Mouse (Mus musculus) MEL (cell line): ENCODE measurements around the gene Gm20431. TPM values are rescaled to one million over a fixed set of nuclear protein-coding genes. Genes with fewer than 3 reads are reported as not detected.

ENCODE experiments used
- DNase-seq: peaks from one replicate; pipeline ENCODE4 v3.0.0; 2011; ENCODE audit warnings: low read depth, low spot score
- H3K27ac ChIP-seq: 2 replicates; pipeline ENCODE4 v1.5.1; 2012; ENCODE audit warnings: low read depth, mild to moderate bottlenecking, control low read depth, low read length, moderate library complexity; ENCODE audit not compliant: control insufficient read depth
- H3K27me3 ChIP-seq, 2 experiments: fragments of 150-350 bp in 1 of 2; sonication (generic) in 1 of 2; 2 replicates each; pipeline ENCODE4 v1.6.1; 2012; ENCODE audit warnings: low read length in 2 of 2, mild to moderate bottlenecking in 2 of 2, improper control_type of control experiment in 1 of 2, moderate library complexity in 1 of 2; ENCODE audit not compliant: insufficient read depth in 2 of 2, control insufficient read depth in 1 of 2
- H3K36me3 ChIP-seq, 2 experiments: 2 replicates each; pipeline ENCODE4 v1.6.1; 2012 to 2014; ENCODE audit warnings: low read length in 2 of 2, improper control_type of control experiment in 1 of 2, inconsistent platforms in 1 of 2, mild to moderate bottlenecking in 1 of 2; ENCODE audit not compliant: insufficient read depth in 2 of 2, control insufficient read depth in 1 of 2
- H3K4me1 ChIP-seq, 2 experiments: fragments of 150-350 bp in 1 of 2; sonication (generic) in 1 of 2; 2 replicates each; pipeline ENCODE4 v1.6.1; 2012; ENCODE audit warnings: low read length in 2 of 2, improper control_type of control experiment in 1 of 2, mild to moderate bottlenecking in 1 of 2; ENCODE audit not compliant: insufficient read depth in 2 of 2, control insufficient read depth in 1 of 2
- H3K4me3 ChIP-seq, 2 experiments: fragments of 150-350 bp in 1 of 2; sonication (generic) in 1 of 2; 2 replicates each; pipeline ENCODE4 v1.5.1; 2012; ENCODE audit warnings: low read depth in 2 of 2, low read length in 2 of 2, mild to moderate bottlenecking in 2 of 2, moderate library complexity in 2 of 2, control low read depth in 1 of 2, improper control_type of control experiment in 1 of 2; ENCODE audit not compliant: control insufficient read depth in 1 of 2, insufficient read depth in 1 of 2
- H3K79me2 ChIP-seq: 2 replicates; pipeline ENCODE4 v1.6.1; 2012; ENCODE audit warnings: mild to moderate bottlenecking, low read length, moderate library complexity; ENCODE audit not compliant: control insufficient read depth, poor library complexity, insufficient read depth
- H3K9ac ChIP-seq: 2 replicates; pipeline ENCODE4 v1.6.1; 2012; ENCODE audit warnings: low read depth, mild to moderate bottlenecking, control low read depth, low read length, moderate library complexity; ENCODE audit not compliant: control insufficient read depth, poor library complexity, severe bottlenecking
- H3K9me3 ChIP-seq: fragments of 150-350 bp; sonication (generic); replicated peaks from 2 replicates; pipeline ENCODE4 v1.6.1; 2012; ENCODE audit warnings: mild to moderate bottlenecking, low read length, improper control_type of control experiment, moderate library complexity; ENCODE audit not compliant: insufficient read depth
- BHLHE40 ChIP-seq: IDR thresholded peaks from 2 replicates; pipeline ENCODE4 v1.6.1; 2012; ENCODE audit warnings: low read depth, mild to moderate bottlenecking, inconsistent platforms, low read length, improper control_type of control experiment, borderline replicate concordance
- CHD1 ChIP-seq: IDR thresholded peaks from 2 replicates; pipeline ENCODE4 v1.6.1; 2012; ENCODE audit warnings: low read depth, mild to moderate bottlenecking, inconsistent platforms, low read length, improper control_type of control experiment
- CHD2 ChIP-seq: IDR thresholded peaks from 2 replicates; pipeline ENCODE4 v1.6.1; 2011; ENCODE audit warnings: low read length, improper control_type of control experiment
- CTCF ChIP-seq, 3 experiments: IDR thresholded peaks in 2 of 3; conservative IDR thresholded peaks in 1 of 3; 2 replicates each; pipeline ENCODE4 v1.5.1; 2011 to 2012; ENCODE audit warnings: low read length in 3 of 3, low read depth in 2 of 3, mild to moderate bottlenecking in 2 of 3, improper control_type of control experiment in 1 of 3, inconsistent platforms in 1 of 3, mixed read lengths in 1 of 3, moderate library complexity in 1 of 3; ENCODE audit not compliant: control insufficient read depth in 1 of 3, insufficient read depth in 1 of 3, poor library complexity in 1 of 3, severe bottlenecking in 1 of 3
- E2F4 ChIP-seq: IDR thresholded peaks from 2 replicates; pipeline ENCODE4 v1.6.1; 2011; ENCODE audit warnings: low read depth, low read length, improper control_type of control experiment, borderline replicate concordance
- EP300 ChIP-seq, 2 experiments: IDR thresholded peaks; 2 replicates each; pipeline ENCODE4 v1.6.1; 2011; ENCODE audit warnings: improper control_type of control experiment in 2 of 2, low read length in 2 of 2, low read depth in 1 of 2, mild to moderate bottlenecking in 1 of 2
- ETS1 ChIP-seq: IDR thresholded peaks from 2 replicates; pipeline ENCODE4 v1.6.1; 2012; ENCODE audit warnings: low read depth, mild to moderate bottlenecking, inconsistent platforms, low read length, improper control_type of control experiment, moderate library complexity
- GABPA ChIP-seq: IDR thresholded peaks from 2 replicates; pipeline ENCODE4 v1.6.1; 2012; ENCODE audit warnings: low read depth, mild to moderate bottlenecking, inconsistent platforms, low read length, improper control_type of control experiment, moderate library complexity
- GATA1 ChIP-seq: IDR thresholded peaks from 2 replicates; pipeline ENCODE4 v1.6.1; 2011; ENCODE audit warnings: low read depth, low read length, improper control_type of control experiment
- HCFC1 ChIP-seq: IDR thresholded peaks from 2 replicates; pipeline ENCODE4 v1.6.1; 2012; ENCODE audit warnings: low read depth, mild to moderate bottlenecking, inconsistent platforms, low read length, improper control_type of control experiment, moderate library complexity
- JUND ChIP-seq: IDR thresholded peaks from 2 replicates; pipeline ENCODE4 v1.6.1; 2011; ENCODE audit warnings: low read depth, mild to moderate bottlenecking, improper control_type of control experiment, low read length
- KAT2A ChIP-seq: conservative IDR thresholded peaks from 2 replicates; pipeline ENCODE4 v1.6.1; 2012; ENCODE audit warnings: low read depth, low read length, improper control_type of control experiment, inconsistent platforms
- MAFK ChIP-seq: IDR thresholded peaks from 2 replicates; pipeline ENCODE4 v1.6.1; 2011; ENCODE audit warnings: low read depth, mild to moderate bottlenecking, low read length, improper control_type of control experiment, borderline replicate concordance
- MAX ChIP-seq: IDR thresholded peaks from 2 replicates; pipeline ENCODE4 v1.6.1; 2011; ENCODE audit warnings: low read length, improper control_type of control experiment
- MAZ ChIP-seq: IDR thresholded peaks from 2 replicates; pipeline ENCODE4 v1.6.1; 2012; ENCODE audit warnings: low read depth, mild to moderate bottlenecking, inconsistent platforms, low read length, improper control_type of control experiment
- MEF2A ChIP-seq: IDR thresholded peaks from 2 replicates; pipeline ENCODE4 v1.6.1; 2014; ENCODE audit warnings: low read depth, mild to moderate bottlenecking, inconsistent platforms, low read length, improper control_type of control experiment; ENCODE audit not compliant: poor library complexity, insufficient replicate concordance, severe bottlenecking; ENCODE audit errors: extremely low read depth
- MXI1 ChIP-seq: IDR thresholded peaks from 2 replicates; pipeline ENCODE4 v1.6.1; 2011; ENCODE audit warnings: mild to moderate bottlenecking, low read depth, low read length, improper control_type of control experiment
- MYB ChIP-seq: IDR thresholded peaks from 2 replicates; pipeline ENCODE4 v1.6.1; 2011; ENCODE audit warnings: mild to moderate bottlenecking, low read depth, low read length, improper control_type of control experiment
- MYC ChIP-seq: IDR thresholded peaks from 2 replicates; pipeline ENCODE4 v1.6.1; 2011; ENCODE audit warnings: low read depth, mild to moderate bottlenecking, low read length, improper control_type of control experiment, moderate library complexity
- NELFE ChIP-seq: IDR thresholded peaks from 2 replicates; pipeline ENCODE4 v1.6.1; 2011; ENCODE audit warnings: low read depth, low read length, improper control_type of control experiment
- NRF1 ChIP-seq: IDR thresholded peaks from 2 replicates; pipeline ENCODE4 v1.6.1; 2014; ENCODE audit warnings: low read depth, mild to moderate bottlenecking, inconsistent platforms, low read length, improper control_type of control experiment, moderate library complexity; ENCODE audit not compliant: poor library complexity, insufficient read depth, severe bottlenecking
- POLR2A ChIP-seq, 2 experiments: IDR thresholded peaks; 2 replicates each; pipeline ENCODE4 v1.6.1; 2011 to 2012; ENCODE audit warnings: low read length in 2 of 2, mild to moderate bottlenecking in 2 of 2, control low read depth in 1 of 2, improper control_type of control experiment in 1 of 2, low read depth in 1 of 2, moderate library complexity in 1 of 2; ENCODE audit not compliant: control insufficient read depth in 1 of 2, insufficient read depth in 1 of 2, poor library complexity in 1 of 2
- POLR2AphosphoS2 ChIP-seq: IDR thresholded peaks from 2 replicates; pipeline ENCODE4 v1.6.1; 2011; ENCODE audit warnings: low read length, improper control_type of control experiment
- POLR2AphosphoS5 ChIP-seq: IDR thresholded peaks from 2 replicates; pipeline ENCODE4 v1.6.1; 2012; ENCODE audit warnings: low read depth, borderline replicate concordance, mild to moderate bottlenecking, inconsistent platforms, low read length, moderate library complexity, mixed read lengths
- RAD21 ChIP-seq: IDR thresholded peaks from 2 replicates; pipeline ENCODE4 v1.6.1; 2011; ENCODE audit warnings: mild to moderate bottlenecking, low read depth, low read length, improper control_type of control experiment
- RCOR1 ChIP-seq: IDR thresholded peaks from 2 replicates; pipeline ENCODE4 v1.6.1; 2012; ENCODE audit warnings: low read depth, mild to moderate bottlenecking, inconsistent platforms, low read length, improper control_type of control experiment
- SIN3A ChIP-seq: IDR thresholded peaks from 2 replicates; pipeline ENCODE4 v1.6.1; 2012; ENCODE audit warnings: low read length, improper control_type of control experiment, inconsistent platforms
- SMC3 ChIP-seq: IDR thresholded peaks from 2 replicates; pipeline ENCODE4 v1.6.1; 2011; ENCODE audit warnings: low read depth, low read length, improper control_type of control experiment
- TAL1 ChIP-seq: IDR thresholded peaks from 2 replicates; pipeline ENCODE4 v1.6.1; 2012; ENCODE audit warnings: mild to moderate bottlenecking, inconsistent platforms, low read length, moderate library complexity, mixed read lengths
- TBP ChIP-seq: IDR thresholded peaks from 2 replicates; pipeline ENCODE4 v1.8.0; 2011; ENCODE audit warnings: low read depth, low read length, improper control_type of control experiment
- TCF12 ChIP-seq: IDR thresholded peaks from 2 replicates; pipeline ENCODE4 v1.6.1; 2014; ENCODE audit warnings: low read depth, mild to moderate bottlenecking, inconsistent platforms, low read length, improper control_type of control experiment, moderate library complexity
- UBTF ChIP-seq: IDR thresholded peaks from 2 replicates; pipeline ENCODE4 v1.6.1; 2012; ENCODE audit warnings: low read depth, mild to moderate bottlenecking, inconsistent platforms, low read length, improper control_type of control experiment, moderate library complexity, borderline replicate concordance; ENCODE audit not compliant: insufficient read depth
- USF1 ChIP-seq: IDR thresholded peaks from 2 replicates; pipeline ENCODE4 v1.6.1; 2014; ENCODE audit warnings: low read depth, mild to moderate bottlenecking, inconsistent platforms, low read length, improper control_type of control experiment, moderate library complexity
- USF2 ChIP-seq, 2 experiments: IDR thresholded peaks; 2 replicates each; pipeline ENCODE4 v1.6.1; 2011 to 2012; ENCODE audit warnings: improper control_type of control experiment in 2 of 2, low read length in 2 of 2, borderline replicate concordance in 1 of 2, inconsistent platforms in 1 of 2, low read depth in 1 of 2, mild to moderate bottlenecking in 1 of 2; ENCODE audit not compliant: insufficient read depth in 1 of 2
- ZC3H11A ChIP-seq: IDR thresholded peaks from 2 replicates; pipeline ENCODE4 v1.6.1; 2012; ENCODE audit warnings: low read depth, mild to moderate bottlenecking, inconsistent platforms, low read length, improper control_type of control experiment
- ZKSCAN1 ChIP-seq: IDR thresholded peaks from 2 replicates; pipeline ENCODE4 v1.6.1; 2012; ENCODE audit warnings: low read depth, mild to moderate bottlenecking, inconsistent platforms, low read length, improper control_type of control experiment, moderate library complexity
- ZMIZ1 ChIP-seq: IDR thresholded peaks from 2 replicates; pipeline ENCODE4 v1.6.1; 2012; ENCODE audit warnings: low read depth, mild to moderate bottlenecking, inconsistent platforms, low read length, improper control_type of control experiment, moderate library complexity
- ZNF384 ChIP-seq: IDR thresholded peaks from 2 replicates; pipeline ENCODE4 v1.6.1; 2012; ENCODE audit warnings: low read depth, mild to moderate bottlenecking, inconsistent platforms, low read length, improper control_type of control experiment
- polyA plus RNA-seq, 2 experiments: library from polyadenylated mRNA; stranded (reverse) in 1 of 2; unstranded in 1 of 2; fragments of >175 nt in 1 of 2; fragments of >200 nt in 1 of 2; gene quantifications; 2 replicates each; pipeline versions ENCODE4 v1.2.1 to v1.2.4; 2012; ENCODE audit warnings: low replicate concordance in 2 of 2, low read depth in 1 of 2; ENCODE audit not compliant: insufficient read length in 2 of 2, insufficient read depth in 1 of 2, missing spikeins in 1 of 2
- total RNA-seq: library from RNA; depleted of rRNA; stranded (reverse); fragments of 300-350 nt; gene quantifications from 2 replicates; pipeline ENCODE4 v1.2.3, GENCODE M21; 2012

Gene Gm20431
- total and polyA plus RNA-seq, 3 experiments = 5.9 to 8.1 TPM; not detected in 1

DNA sequence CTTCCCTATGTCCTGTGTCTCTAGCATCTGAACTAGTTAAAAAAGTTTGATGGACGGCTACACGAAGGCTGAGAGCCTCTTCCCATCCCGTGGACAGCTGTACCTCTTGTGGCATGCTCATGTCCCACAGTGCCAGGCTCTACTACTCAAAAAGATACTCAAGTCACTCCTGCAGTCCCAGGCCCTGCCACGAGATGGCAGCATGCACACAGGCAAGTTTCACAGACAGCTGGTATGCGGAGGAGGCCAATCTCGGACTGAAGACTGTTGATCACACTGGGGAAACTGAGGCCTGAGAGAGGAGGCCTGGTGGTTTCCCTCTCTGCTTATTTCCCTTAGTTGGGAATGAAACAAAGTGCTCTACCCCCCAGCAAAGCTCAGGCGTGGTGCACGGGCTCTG lies 23.8 kb upstream of the Gm20431 start:
- H3K9me3 ChIP-seq = no peaks in the 10 kb centered on the region
- no peak overlapping the region for H3K9ac ChIP-seq
- H3K4me1 ChIP-seq = peaks cover 5 to 25% of the 10 kb centered on the region in 2 experiments
- no peaks in the 10 kb centered on the region for H3K27me3 ChIP-seq
- H3K4me3 ChIP-seq = no peak overlapping the region
- peak; percentile 92 for DNase-seq
- H3K27ac ChIP-seq = no peak overlapping the region
- peaks cover 13% of the 10 kb centered on the region for H3K79me2 ChIP-seq
- peaks cover 0 to 12% of the 10 kb centered on the region in 2 experiments; a peak in 2 of 4 replicates for H3K36me3 ChIP-seq
- no peak for TF ChIP-seq MAX
- TF ChIP-seq TBP = no peak
- peak; percentile 96 for TF ChIP-seq ZC3H11A
- TF ChIP-seq USF2 (IDR thresholded peaks at IDR 0.05; ENCODE audit: borderline replicate concordance in 1 of 2, insufficient read depth in 1 of 2, low read depth in 1 of 2, low read length in 2 of 2) = no peak
- no peak for TF ChIP-seq NELFE
- TF ChIP-seq KAT2A = no peak
- TF ChIP-seq MYB = no peak
- no peak for TF ChIP-seq TAL1
- peak; percentile 98 for TF ChIP-seq SMC3
- TF ChIP-seq MAZ = peak; percentile 53; the same call in 1 of the 2 replicates
- TF ChIP-seq CTCF (IDR thresholded peaks at IDR 0.05 in 2 of 3, conservative IDR thresholded peaks at IDR 0.05 in 1 of 3; ENCODE audit: control insufficient read depth in 1 of 3, insufficient read depth in 1 of 3, low read depth in 2 of 3, low read length in 3 of 3, poor library complexity in 1 of 3, severe bottlenecking in 1 of 3) = peak; percentile 98 to 99 (median 98)
- TF ChIP-seq RCOR1 = no peak
- no peak for TF ChIP-seq MXI1
- TF ChIP-seq JUND = no peak
- no peak for TF ChIP-seq E2F4
- TF ChIP-seq ZMIZ1 = no peak
- no peak for TF ChIP-seq EP300 (IDR thresholded peaks at IDR 0.05; ENCODE audit: low read depth in 1 of 2, low read length in 2 of 2)
- TF ChIP-seq GABPA = no peak
- 0 out of 2 replicates have a peak, but pooled peaks have one; percentile 33 for TF ChIP-seq HCFC1
- TF ChIP-seq POLR2AphosphoS2 = 0 out of 2 replicates have a peak, but pooled peaks have one; percentile 1
- TF ChIP-seq MYC = 0 out of 2 replicates have a peak, but pooled peaks have one; percentile 24
- no peak for TF ChIP-seq CHD1
- 0 out of 2 replicates have a peak, but pooled peaks have one; percentile 21 for TF ChIP-seq NRF1
- TF ChIP-seq GATA1 = no peak
- TF ChIP-seq BHLHE40 = no peak
- TF ChIP-seq MAFK = no peak
- TF ChIP-seq MEF2A = no peak
- no peak for TF ChIP-seq UBTF
- no peak for TF ChIP-seq ZNF384
- TF ChIP-seq ZKSCAN1 = no peak
- TF ChIP-seq USF1 = no peak
- no peak for TF ChIP-seq POLR2A (IDR thresholded peaks at IDR 0.05; ENCODE audit: control insufficient read depth in 1 of 2, insufficient read depth in 1 of 2, low read depth in 1 of 2, low read length in 2 of 2, poor library complexity in 1 of 2)
- TF ChIP-seq SIN3A = peak; percentile 73
- TF ChIP-seq CHD2 = no peak
- peak; percentile 97 for TF ChIP-seq RAD21
- no peak for TF ChIP-seq ETS1
- TF ChIP-seq POLR2AphosphoS5 = no peak
- no peak for TF ChIP-seq TCF12
